Mouse (Mus musculus): ENCODE measurements at regions not wholly inside any gene's neighbourhood (a gene's known extent, or its start where the extent isn't known, plus 50 kb on each side); places are given as distances from the start of the nearest gene placed in this dataset.

- no peak for DNase-seq
Measured at GRCm38 (mm10) chr9:104387805-104388204, 50.3 kb upstream of the Acpp start.

Measured in lung, adult 18-20 months (tissue).